Mouse (Mus musculus) mature B cell (primary cell): ENCODE measurements around the gene Gm7945.
"Not testable (repeated sequence)": the region's sequence is repeated elsewhere in the genome, so short reads cannot be mapped to it uniquely, and the experiment has no call there.

Experiments used
- in situ Hi-C: fragments of 300-500 bp; cut with MboI; formaldehyde crosslinking; loops from 2 replicates; pipeline ENCODE4 v1.14.3; 2019

The Gm7945 gene

GRCm38 (mm10) chr14:41386279-41386678 lies at the start of gene Gm7945:
Gene Gm7945, minus strand, starts transcription at chr14:41386379.
- in situ Hi-C loops = not testable (repeated sequence)

DNA sequence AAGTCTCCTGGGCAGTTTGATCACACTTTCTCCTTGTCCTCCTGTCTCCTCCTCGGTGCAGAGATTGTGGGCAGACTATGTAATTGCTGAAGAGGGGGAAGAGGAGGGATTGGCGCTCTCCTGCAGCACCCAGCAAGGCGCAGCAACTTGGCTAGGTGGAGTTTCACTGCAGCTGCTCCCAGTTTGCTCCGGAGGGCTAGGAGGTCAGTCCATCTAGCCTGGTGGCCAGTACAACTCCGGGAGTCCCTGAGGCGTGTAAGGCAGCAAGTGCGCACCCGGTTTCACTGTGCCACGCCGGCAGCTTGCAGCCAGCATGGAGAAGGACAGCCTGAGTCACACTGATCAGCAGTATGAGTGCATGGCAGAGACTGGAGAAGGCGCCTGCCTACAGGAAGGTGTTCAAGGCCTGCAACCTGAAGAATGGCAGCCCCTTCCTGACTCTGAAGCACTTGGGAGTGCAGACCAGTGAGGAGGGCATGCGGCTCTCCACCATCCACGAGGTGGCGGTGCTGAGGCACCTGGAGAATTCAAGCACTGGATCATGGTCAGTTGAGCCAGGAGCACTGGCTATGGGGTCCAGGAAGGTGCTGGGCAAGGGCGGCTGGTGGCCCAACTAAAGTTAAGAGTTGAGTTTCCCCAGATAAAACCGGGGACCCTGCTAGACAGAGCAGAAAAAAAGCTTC lies 39.4 kb upstream of the Gm7945 start:
- in situ Hi-C loops = not testable (repeated sequence)

DNA sequence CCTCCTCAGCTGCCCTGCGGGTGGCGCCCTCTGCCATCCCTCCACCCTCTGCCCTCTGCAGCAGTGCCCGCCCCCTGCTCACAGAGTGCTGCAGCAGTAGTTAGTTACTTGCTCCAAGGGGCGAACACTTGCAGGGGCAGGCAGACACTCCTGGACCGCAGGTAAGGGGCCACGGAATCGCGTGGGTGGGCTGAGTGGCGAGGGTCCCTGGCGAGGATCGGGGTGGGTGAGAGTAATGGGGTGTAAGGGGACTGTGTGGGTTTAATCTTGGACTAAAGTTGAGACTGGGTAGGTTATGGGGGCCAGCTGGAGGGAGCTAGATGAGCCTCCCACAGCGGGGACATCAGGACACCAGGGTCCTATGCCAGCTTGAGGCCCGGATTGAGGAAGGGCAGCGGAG lies 38.5 kb upstream of the Gm7945 start:
- in situ Hi-C loops = not testable (repeated sequence)

DNA sequence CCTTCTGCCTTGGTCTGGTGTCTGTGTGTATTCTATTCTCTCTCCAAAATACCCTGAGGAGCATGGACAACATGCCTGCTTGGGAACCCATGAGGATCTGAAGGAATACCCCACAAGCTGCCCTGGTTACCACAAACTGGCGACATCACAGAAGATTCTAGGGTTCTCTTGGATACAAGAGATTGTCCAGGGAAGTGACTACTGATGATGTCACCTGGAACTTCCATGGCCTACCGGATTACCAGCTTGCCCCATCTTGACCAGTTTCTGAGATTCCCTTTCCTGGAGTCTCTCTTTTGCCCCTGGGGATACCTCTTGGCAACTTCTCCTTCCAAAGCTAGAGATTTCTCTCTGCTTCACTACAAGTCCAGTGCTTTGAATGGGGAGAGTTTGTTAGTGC lies 22.0 kb upstream of the Gm7945 start, which contains the start of gene Gm6482:
Gene Gm6482, minus strand, starts transcription at position 101 of the 400 bp plus-strand sequence.
- in situ Hi-C loops = not testable (repeated sequence)

GRCm38 (mm10) chr14:41348309-41348708 lies 37.9 kb downstream of the Gm7945 start, which contains the start of gene Gm5798:
Gene Gm5798, plus strand, starts transcription at chr14:41348609.
- in situ Hi-C loops = not testable (repeated sequence)
